Mouse (Mus musculus) CH12.LX (cell line): ENCODE data around the gene Aox1.

Source experiments
- CTCF ChIP-seq, 2 experiments: IDR thresholded peaks in 1 of 2; conservative IDR thresholded peaks in 1 of 2; 2 replicates each; pipeline ENCODE4 v1.5.1; 2011 to 2012; ENCODE audit warnings: low read depth in 2 of 2, low read length in 2 of 2, improper control_type of control experiment in 1 of 2, inconsistent platforms in 1 of 2, mild to moderate bottlenecking in 1 of 2, moderate library complexity in 1 of 2
- E2F4 ChIP-seq: IDR thresholded peaks from 2 replicates; pipeline ENCODE4 v1.6.1; 2011; ENCODE audit warnings: low read depth, low read length, improper control_type of control experiment; ENCODE audit not compliant: insufficient replicate concordance
- ELF1 ChIP-seq: IDR thresholded peaks from 2 replicates; pipeline ENCODE4 v1.6.1; 2014; ENCODE audit warnings: low read depth, mild to moderate bottlenecking, inconsistent platforms, low read length, improper control_type of control experiment
- JUN ChIP-seq: IDR thresholded peaks from 2 replicates; pipeline ENCODE4 v1.6.1; 2011; ENCODE audit warnings: low read depth, mild to moderate bottlenecking, low read length, improper control_type of control experiment, moderate library complexity; ENCODE audit not compliant: insufficient read depth
- MAZ ChIP-seq: IDR thresholded peaks from 2 replicates; pipeline ENCODE4 v1.6.1; 2012; ENCODE audit warnings: low read depth, mild to moderate bottlenecking, inconsistent platforms, low read length, improper control_type of control experiment, moderate library complexity
- POLR2A ChIP-seq: IDR thresholded peaks from 2 replicates; pipeline ENCODE4 v1.6.1; 2011; ENCODE audit warnings: low read depth, mild to moderate bottlenecking, improper control_type of control experiment, low read length
- RAD21 ChIP-seq: IDR thresholded peaks from 2 replicates; pipeline ENCODE4 v1.6.1; 2011; ENCODE audit warnings: low read depth, mild to moderate bottlenecking, low read length, improper control_type of control experiment, moderate library complexity
- UBTF ChIP-seq: IDR thresholded peaks from 2 replicates; pipeline ENCODE4 v1.6.1; 2012; ENCODE audit warnings: low read depth, mild to moderate bottlenecking, inconsistent platforms, low read length, improper control_type of control experiment, moderate library complexity
- ZNF384 ChIP-seq: IDR thresholded peaks from 2 replicates; pipeline ENCODE4 v1.6.1; 2012; ENCODE audit warnings: low read depth, low read length, improper control_type of control experiment, inconsistent platforms

DNA sequence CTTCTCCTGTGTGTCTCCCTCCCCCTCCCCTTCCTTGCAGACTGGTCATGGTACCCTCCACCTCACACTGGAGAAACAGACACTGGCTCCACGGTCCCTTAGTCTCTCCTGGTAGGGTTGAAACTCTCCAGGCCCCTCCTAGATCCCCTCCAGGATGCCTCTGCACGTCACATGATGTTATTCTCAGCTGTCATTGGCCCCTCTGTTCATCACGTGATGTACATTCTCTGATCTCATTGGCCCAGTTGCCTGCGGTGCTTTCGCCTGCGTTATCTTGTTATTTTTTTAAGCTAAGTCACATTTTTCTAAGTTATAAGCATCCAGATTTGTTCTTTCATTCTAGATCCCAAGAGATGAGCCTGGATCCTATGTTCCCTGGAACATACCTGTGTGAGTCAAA lies 76.0 kb downstream of the Aox1 start:
- TF ChIP-seq CTCF (conservative IDR thresholded peaks at IDR 0.05 in 1 of 2, IDR thresholded peaks at IDR 0.05 in 1 of 2; ENCODE audit: low read depth in 2 of 2, low read length in 2 of 2) = no peak
- no peak for TF ChIP-seq POLR2A
- no peak for TF ChIP-seq RAD21
- no peak for TF ChIP-seq ZNF384
- no peak for TF ChIP-seq ELF1
- no peak for TF ChIP-seq UBTF
- no peak for TF ChIP-seq MAZ
- no peak for TF ChIP-seq E2F4
- TF ChIP-seq JUN = no peak
